Mouse (Mus musculus): Measurements from ENCODE around the gene Gm10945.

Gene Gm10945

GRCm38 (mm10) chr10:6761287-6761811 is at the start of gene Gm10945:
Gene Gm10945, minus strand, starts transcription at chr10:6761761.
- in situ Hi-C loops (cut with MboI, MseI): no loop called here

GRCm38 (mm10) chr10:6790226-6790625 is 28.7 kb upstream of the Gm10945 start:
- in situ Hi-C loops (cut with MboI, MseI): loop anchor here (10.0 kb wide), 1 partner anchor 1635 kb away; no protein-coding TSS in a partner anchor

- in situ Hi-C loops (cut with MboI, MseI): no loop called here
These were observed 27.1 kb upstream of the Gm10945 start for GRCm38 (mm10) chr10:6788517-6789237.

- in situ Hi-C loops (cut with MboI, MseI): loop anchor here (5.0 kb wide), 1 partner anchor 1789 kb away; no protein-coding TSS in a partner anchor
These were observed 3.4 kb downstream of the Gm10945 start, which contains the start of gene Oprm1 for GRCm38 (mm10) chr10:6758206-6758605. Gene Oprm1, plus strand, starts transcription at chr10:6758506.

GRCm38 (mm10) chr10:6753375-6753774 is 8.2 kb downstream of the Gm10945 start:
- in situ Hi-C loops (cut with MboI, MseI): no loop called here

- in situ Hi-C loops (cut with MboI, MseI): no loop called here
These were observed 33.1 kb downstream of the Gm10945 start for GRCm38 (mm10) chr10:6728469-6728868.

GRCm38 (mm10) chr10:6723765-6724164 is 37.8 kb downstream of the Gm10945 start:
- in situ Hi-C loops (cut with MboI, MseI): no loop called here

GRCm38 (mm10) chr10:6717181-6717948 is 44.2 kb downstream of the Gm10945 start:
- in situ Hi-C loops (cut with MboI, MseI): no loop called here

- in situ Hi-C loops (cut with MboI, MseI): no loop called here
These were observed 56.2 kb downstream of the Gm10945 start for GRCm38 (mm10) chr10:6705226-6705885.

- in situ Hi-C loops (cut with MboI, MseI): no loop called here
These were observed 67.2 kb downstream of the Gm10945 start for GRCm38 (mm10) chr10:6694218-6694850.
